Mouse (Mus musculus): ENCODE results near the gene Ankrd1. TPM values are rescaled to one million over a fixed set of nuclear protein-coding genes. Genes with fewer than 3 reads are reported as not detected.

Gene Ankrd1
- polyA plus RNA-seq, 1 experiment from 2014 or later: 18.1 TPM

- WGBS: 61% methylated on average over 4 of the region's 4 CpGs
- Histone ChIP-seq H3K36me3 (ENCODE audit: control insufficient read depth, insufficient read depth, low read length) (no peaks in the 10 kb centered on the region), H3K9me3 (ENCODE audit: control insufficient read depth, low read length) (no peaks in the 10 kb centered on the region), H3K9ac (ENCODE audit: low read length) (no peak overlapping the region), H3K27me3 (ENCODE audit: control insufficient read depth, insufficient read depth, low read depth, low read length) (no peaks in the 10 kb centered on the region), H3K4me2 (ENCODE audit: low read depth, low read length) (peak overlapping the region; percentile 42), H3K4me1 (replicated peaks; ENCODE audit: control insufficient read depth, insufficient read depth, low read length) (peaks cover 11% of the 10 kb centered on the region; the same call in 1 of the 2 replicates), H3K4me3 (ENCODE audit: low read length) (no peak overlapping the region), H3K27ac (ENCODE audit: low read length) (no peak overlapping the region)
- no peak for ATAC-seq (ENCODE audit: low read depth)
Observed at GRCm38 (mm10) chr19:36116185-36116584, 3.7 kb downstream of the Ankrd1 start.

GRCm38 (mm10) chr19:36112007-36112406 lies 7.9 kb downstream of the Ankrd1 start:
- no peak overlapping the region for H3K27ac ChIP-seq (ENCODE audit: low read length)
- H3K4me1 ChIP-seq (replicated peaks; ENCODE audit: control insufficient read depth, insufficient read depth, low read length): peaks cover 13% of the 10 kb centered on the region
- 50% methylated on average over 17 of the region's 17 CpGs for WGBS
- no peaks in the 10 kb centered on the region for H3K36me3 ChIP-seq (ENCODE audit: control insufficient read depth, insufficient read depth, low read length)
- no peaks in the 10 kb centered on the region for H3K9me3 ChIP-seq (ENCODE audit: control insufficient read depth, low read length)
- H3K27me3 ChIP-seq (ENCODE audit: control insufficient read depth, insufficient read depth, low read depth, low read length): no peaks in the 10 kb centered on the region
- no peak for ATAC-seq (ENCODE audit: low read depth)
- no peak overlapping the region for H3K4me3 ChIP-seq (ENCODE audit: low read length)
- no peak overlapping the region for H3K9ac ChIP-seq (ENCODE audit: low read length)
- no peak overlapping the region for H3K4me2 ChIP-seq (ENCODE audit: low read depth, low read length)

GRCm38 (mm10) chr19:36111054-36111895 lies 8.6 kb downstream of the Ankrd1 start:
- no peak for ATAC-seq (ENCODE audit: low read depth)
- H3K4me2 ChIP-seq (ENCODE audit: low read depth, low read length): peak overlapping the region; percentile 25; the same call in 1 of the 2 replicates
- peaks cover 7% of the 10 kb centered on the region for H3K4me1 ChIP-seq (replicated peaks; ENCODE audit: control insufficient read depth, insufficient read depth, low read length)
- H3K36me3 ChIP-seq (ENCODE audit: control insufficient read depth, insufficient read depth, low read length): no peaks in the 10 kb centered on the region
- H3K27me3 ChIP-seq (ENCODE audit: control insufficient read depth, insufficient read depth, low read depth, low read length): no peaks in the 10 kb centered on the region
- no peak overlapping the region for H3K4me3 ChIP-seq (ENCODE audit: low read length)
- 26% methylated on average over 7 of the region's 7 CpGs for WGBS
- no peak overlapping the region for H3K27ac ChIP-seq (ENCODE audit: low read length)
- no peak overlapping the region for H3K9ac ChIP-seq (ENCODE audit: low read length)
- no peaks in the 10 kb centered on the region for H3K9me3 ChIP-seq (ENCODE audit: control insufficient read depth, low read length)

GRCm38 (mm10) chr19:36110465-36110864 lies 9.4 kb downstream of the Ankrd1 start:
- Histone ChIP-seq H3K4me2 (ENCODE audit: low read depth, low read length) (no peak overlapping the region), H3K9ac (ENCODE audit: low read length) (no peak overlapping the region), H3K27ac (ENCODE audit: low read length) (no peak overlapping the region), H3K4me3 (ENCODE audit: low read length) (no peak overlapping the region), H3K36me3 (ENCODE audit: control insufficient read depth, insufficient read depth, low read length) (no peaks in the 10 kb centered on the region; the same call in 1 of the 2 replicates), H3K4me1 (replicated peaks; ENCODE audit: control insufficient read depth, insufficient read depth, low read length) (peaks cover 6% of the 10 kb centered on the region; the same call in 1 of the 2 replicates), H3K27me3 (ENCODE audit: control insufficient read depth, insufficient read depth, low read depth, low read length) (no peaks in the 10 kb centered on the region), H3K9me3 (ENCODE audit: control insufficient read depth, low read length) (no peaks in the 10 kb centered on the region)
- WGBS: 27% methylated on average over 7 of the region's 7 CpGs
- peak; percentile 51; the same call in 1 of the 2 replicates for ATAC-seq (ENCODE audit: low read depth)

GRCm38 (mm10) chr19:36109318-36109944 lies 10.5 kb downstream of the Ankrd1 start:
- peak overlapping the region; percentile 37 for H3K4me2 ChIP-seq (ENCODE audit: low read depth, low read length)
- ATAC-seq (ENCODE audit: low read depth): no peak
- WGBS: 52% methylated on average over 26 of the region's 26 CpGs
- H3K27me3 ChIP-seq (ENCODE audit: control insufficient read depth, insufficient read depth, low read depth, low read length): no peaks in the 10 kb centered on the region
- no peaks in the 10 kb centered on the region for H3K9me3 ChIP-seq (ENCODE audit: control insufficient read depth, low read length)
- H3K9ac ChIP-seq (ENCODE audit: low read length): no peak overlapping the region
- peaks cover 6% of the 10 kb centered on the region; the same call in 1 of the 2 replicates for H3K4me1 ChIP-seq (replicated peaks; ENCODE audit: control insufficient read depth, insufficient read depth, low read length)
- H3K36me3 ChIP-seq (ENCODE audit: control insufficient read depth, insufficient read depth, low read length): no peaks in the 10 kb centered on the region; the same call in 1 of the 2 replicates
- peak overlapping the region; percentile 6; the same call in 1 of the 2 replicates for H3K4me3 ChIP-seq (ENCODE audit: low read length)
- no peak overlapping the region for H3K27ac ChIP-seq (ENCODE audit: low read length)

DNA sequence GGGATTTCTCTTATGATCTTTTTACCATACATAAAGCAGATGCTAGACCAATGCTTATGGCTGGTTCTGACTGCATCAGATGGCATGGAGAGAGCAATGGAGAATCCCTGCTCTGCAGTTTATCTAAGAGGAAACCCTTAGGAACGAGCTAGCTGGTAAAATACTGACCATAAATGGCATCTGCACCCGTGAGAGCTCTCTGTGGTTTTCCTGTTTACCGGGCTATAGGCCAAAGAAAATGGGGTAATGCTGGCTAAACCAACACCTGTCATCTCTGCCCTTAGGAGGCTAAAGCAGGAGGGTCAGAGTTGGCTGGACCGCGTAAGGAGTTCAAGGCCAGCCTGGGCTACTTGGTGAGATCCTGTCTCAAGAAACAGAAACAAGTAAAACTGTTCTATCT lies 16.0 kb downstream of the Ankrd1 start:
- no peaks in the 10 kb centered on the region for H3K27me3 ChIP-seq (ENCODE audit: control insufficient read depth, insufficient read depth, low read depth, low read length)
- no peaks in the 10 kb centered on the region for H3K4me1 ChIP-seq (replicated peaks; ENCODE audit: control insufficient read depth, insufficient read depth, low read length)
- no peak for ATAC-seq (ENCODE audit: low read depth)
- H3K27ac ChIP-seq (ENCODE audit: low read length): no peak overlapping the region
- WGBS: 81% methylated on average over 5 of the region's 5 CpGs
- H3K4me3 ChIP-seq (ENCODE audit: low read length): no peak overlapping the region
- no peak overlapping the region for H3K9ac ChIP-seq (ENCODE audit: low read length)
- no peaks in the 10 kb centered on the region for H3K9me3 ChIP-seq (ENCODE audit: control insufficient read depth, low read length)
- no peak overlapping the region for H3K4me2 ChIP-seq (ENCODE audit: low read depth, low read length)
- H3K36me3 ChIP-seq (ENCODE audit: control insufficient read depth, insufficient read depth, low read length): peaks cover 11% of the 10 kb centered on the region

DNA sequence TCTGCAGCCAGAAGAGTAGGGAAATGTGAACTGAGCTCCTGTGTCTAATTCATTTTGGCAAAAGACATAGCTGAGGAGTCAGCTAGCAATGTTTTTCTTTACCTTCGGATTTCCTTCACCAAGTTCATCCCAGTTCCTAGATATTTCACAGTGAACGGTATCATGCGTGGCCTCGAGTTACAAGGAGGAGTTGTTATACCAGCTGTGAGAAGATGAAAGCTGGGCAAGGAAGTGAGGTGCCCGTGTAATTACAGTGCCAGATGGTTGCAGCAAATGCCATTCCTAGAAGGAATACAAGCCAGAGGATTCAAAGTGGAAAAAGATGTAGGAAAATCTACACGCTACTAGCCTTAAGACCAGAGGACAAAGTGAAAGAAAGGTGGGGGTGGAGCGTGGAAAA lies 21.0 kb downstream of the Ankrd1 start:
- no peaks in the 10 kb centered on the region for H3K9me3 ChIP-seq (ENCODE audit: control insufficient read depth, low read length)
- no peaks in the 10 kb centered on the region for H3K27me3 ChIP-seq (ENCODE audit: control insufficient read depth, insufficient read depth, low read depth, low read length)
- H3K9ac ChIP-seq (ENCODE audit: low read length): no peak overlapping the region
- no peak for ATAC-seq (ENCODE audit: low read depth)
- H3K36me3 ChIP-seq (ENCODE audit: control insufficient read depth, insufficient read depth, low read length): peaks cover 17% of the 10 kb centered on the region
- H3K27ac ChIP-seq (ENCODE audit: low read length): no peak overlapping the region
- H3K4me3 ChIP-seq (ENCODE audit: low read length): no peak overlapping the region
- H3K4me2 ChIP-seq (ENCODE audit: low read depth, low read length): no peak overlapping the region
- no peaks in the 10 kb centered on the region for H3K4me1 ChIP-seq (replicated peaks; ENCODE audit: control insufficient read depth, insufficient read depth, low read length)
- 85% methylated on average over 7 of the region's 7 CpGs for WGBS

DNA sequence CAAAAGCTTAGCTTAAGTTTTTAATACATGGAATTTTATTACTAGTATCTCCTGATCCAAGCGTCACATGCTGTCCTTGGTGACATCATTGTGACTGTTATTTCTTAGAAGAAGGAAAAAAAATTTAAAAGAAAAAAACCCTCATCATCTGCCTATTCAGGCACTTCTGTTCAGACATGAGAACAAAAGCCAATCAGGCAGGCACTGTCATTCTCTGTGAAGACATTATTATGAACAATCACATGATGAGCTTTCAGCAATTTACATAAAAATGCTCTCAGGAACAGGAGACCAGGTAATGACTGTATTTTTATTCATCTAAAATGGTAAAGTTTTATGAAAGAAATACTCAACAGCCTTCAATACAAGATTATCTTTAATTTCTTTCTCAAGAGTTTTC lies 21.6 kb downstream of the Ankrd1 start:
- Histone ChIP-seq H3K27me3 (ENCODE audit: control insufficient read depth, insufficient read depth, low read depth, low read length) (no peaks in the 10 kb centered on the region), H3K36me3 (ENCODE audit: control insufficient read depth, insufficient read depth, low read length) (peaks cover 14% of the 10 kb centered on the region), H3K27ac (ENCODE audit: low read length) (no peak overlapping the region), H3K4me1 (replicated peaks; ENCODE audit: control insufficient read depth, insufficient read depth, low read length) (no peaks in the 10 kb centered on the region), H3K9ac (ENCODE audit: low read length) (no peak overlapping the region), H3K4me3 (ENCODE audit: low read length) (no peak overlapping the region), H3K4me2 (ENCODE audit: low read depth, low read length) (no peak overlapping the region), H3K9me3 (ENCODE audit: control insufficient read depth, low read length) (no peaks in the 10 kb centered on the region)
- 90% methylated on average over 1 of the region's 1 CpGs for WGBS
- no peak for ATAC-seq (ENCODE audit: low read depth)

GRCm38 (mm10) chr19:36097194-36097593 lies 22.7 kb downstream of the Ankrd1 start:
- Histone ChIP-seq H3K27ac (ENCODE audit: low read length) (no peak overlapping the region), H3K9me3 (ENCODE audit: control insufficient read depth, low read length) (no peaks in the 10 kb centered on the region), H3K27me3 (ENCODE audit: control insufficient read depth, insufficient read depth, low read depth, low read length) (no peaks in the 10 kb centered on the region), H3K4me2 (ENCODE audit: low read depth, low read length) (no peak overlapping the region), H3K4me3 (ENCODE audit: low read length) (no peak overlapping the region), H3K36me3 (ENCODE audit: control insufficient read depth, insufficient read depth, low read length) (peaks cover 16% of the 10 kb centered on the region), H3K4me1 (replicated peaks; ENCODE audit: control insufficient read depth, insufficient read depth, low read length) (no peaks in the 10 kb centered on the region), H3K9ac (ENCODE audit: low read length) (no peak overlapping the region)
- 79% methylated on average over 3 of the region's 3 CpGs for WGBS
- no peak for ATAC-seq (ENCODE audit: low read depth)
